Mouse (Mus musculus) left cerebral cortex, postnatal 36 days (tissue): ENCODE measurements at regions not wholly inside any gene's neighbourhood (a gene's known extent, or its start where the extent isn't known, plus 50 kb on each side); places are given as distances from the start of the nearest gene placed in this dataset.

Experiments
- DNase-seq, 2 experiments: peaks; one replicate each; pipeline ENCODE4 v3.0.0; 2021 to 2022; ENCODE audit warnings: low spot score in 2 of 2, mixed read lengths in 1 of 2
- intact Hi-C: fragments of 180-260 bp; cut with DNase I; formaldehyde crosslinking; loops from one replicate; pipeline ENCODE4 v1.15.1; 2025

DNA sequence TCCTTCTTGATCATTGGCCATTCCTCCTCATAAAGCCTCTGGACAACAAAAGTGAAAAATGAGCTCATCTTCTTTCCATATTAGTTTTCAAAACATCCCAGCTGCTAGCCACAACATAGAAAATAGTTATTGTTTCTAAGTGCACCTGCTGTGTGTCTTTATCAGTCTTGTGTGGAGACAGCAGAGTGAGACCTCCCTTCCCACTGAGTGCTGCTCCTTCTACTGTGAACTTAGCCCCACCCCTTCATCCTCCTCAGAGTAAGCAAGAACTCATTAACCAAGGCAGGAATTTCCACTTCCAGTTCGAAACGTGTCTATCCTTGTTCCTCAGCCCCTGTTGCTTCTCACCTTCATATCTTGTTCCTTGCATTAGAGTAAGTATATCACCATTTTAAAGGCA is 1256.5 kb downstream of the 9330182O14Rik start:
- intact Hi-C loops: no loop called here
- no peak for DNase-seq
